Mouse (Mus musculus) ES-E14 (cell line): ENCODE results near the gene Pdzd2.

Experiments
- HCFC1 ChIP-seq: IDR thresholded peaks from 2 replicates; pipeline ENCODE4 v1.6.1; 2012; ENCODE audit warnings: low read length, inconsistent platforms, borderline replicate concordance; ENCODE audit not compliant: insufficient read depth
- ZNF384 ChIP-seq: IDR thresholded peaks from 2 replicates; pipeline ENCODE4 v1.6.1; 2012; ENCODE audit warnings: low read depth, low read length, inconsistent platforms

- TF ChIP-seq ZNF384 (no peak), HCFC1 (no peak)
Observed at GRCm38 (mm10) chr15:12539618-12540302, 200.0 kb downstream of the Pdzd2 start.
